Mouse (Mus musculus) heart, adult 11 months (tissue): Measurements from ENCODE around the gene Poln.

Experiments used
- DNase-seq: peaks from one replicate; pipeline ENCODE4 v3.0.0; 2022

The Poln gene

DNA sequence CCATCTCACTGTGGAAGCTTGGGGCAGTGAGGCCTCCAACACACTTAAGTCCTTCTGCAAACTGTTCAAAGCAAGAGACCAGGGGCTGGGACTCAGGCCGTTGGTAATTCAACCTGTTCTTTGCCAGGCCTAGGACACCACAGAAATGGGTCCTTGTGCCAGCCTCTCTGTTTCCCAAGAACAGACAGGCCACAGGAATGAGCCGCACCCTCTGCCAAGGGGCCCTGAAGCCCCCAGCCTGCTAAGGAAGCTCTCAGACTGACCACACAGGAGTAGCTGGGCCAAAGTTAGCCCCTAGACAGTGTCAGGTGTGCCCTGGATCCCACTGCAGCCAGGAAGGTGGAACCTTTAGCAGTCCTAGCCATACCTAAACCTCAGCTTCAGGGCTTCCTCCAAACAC lies 17.1 kb upstream of the Poln start:
- peak; percentile 94 for DNase-seq

DNA sequence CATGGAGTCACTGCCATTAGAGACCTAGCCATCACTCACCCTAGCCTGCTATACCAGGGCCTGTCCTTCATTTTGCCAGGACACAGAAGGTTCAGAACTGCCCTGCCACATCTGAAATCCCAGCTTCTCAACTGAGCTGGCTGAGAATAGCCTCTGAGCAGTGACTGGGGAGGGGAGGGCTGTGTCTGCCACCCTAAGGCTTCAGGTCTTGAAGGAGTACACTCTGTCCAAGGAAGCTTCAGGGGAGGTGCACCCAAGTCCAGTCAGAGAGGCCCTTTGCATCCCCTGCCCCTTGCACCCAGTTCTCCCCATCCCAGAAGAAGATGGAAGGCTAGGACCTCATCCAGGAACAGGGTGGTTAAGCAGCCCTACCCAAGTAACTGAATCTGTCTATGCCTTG lies 16.5 kb upstream of the Poln start:
- peak; percentile 92 for DNase-seq

- peak; percentile 90 for DNase-seq
Observed at GRCm38 (mm10) chr5:34185051-34185580, 15.9 kb upstream of the Poln start.

- DNase-seq = peak; percentile 90
Observed at GRCm38 (mm10) chr5:34183976-34184375, 14.7 kb upstream of the Poln start.

GRCm38 (mm10) chr5:34183156-34183880 lies 14.1 kb upstream of the Poln start:
- DNase-seq = peak; percentile 99

DNA sequence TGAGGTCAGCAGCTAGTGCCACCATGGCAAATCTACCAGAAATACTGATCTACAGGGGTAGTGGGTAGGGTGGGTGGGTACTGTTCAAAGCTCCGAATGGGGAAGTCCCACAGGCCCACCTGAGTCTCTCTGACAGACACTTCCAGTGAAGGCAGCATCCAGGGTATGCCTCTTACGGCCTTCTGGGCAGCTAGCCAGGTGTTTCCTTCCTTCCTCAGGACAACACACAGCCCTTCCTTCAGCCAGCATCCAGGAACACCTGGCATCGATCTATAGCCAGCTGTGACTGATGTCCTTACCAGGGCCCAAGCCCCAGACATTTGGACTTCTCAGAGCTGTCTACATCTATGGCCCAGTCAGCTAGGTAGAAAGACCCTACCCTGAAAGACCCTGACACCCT lies 13.2 kb upstream of the Poln start:
- DNase-seq = peak; percentile 98

GRCm38 (mm10) chr5:34177821-34178220 lies 8.6 kb upstream of the Poln start:
- DNase-seq = peak; percentile 84

DNA sequence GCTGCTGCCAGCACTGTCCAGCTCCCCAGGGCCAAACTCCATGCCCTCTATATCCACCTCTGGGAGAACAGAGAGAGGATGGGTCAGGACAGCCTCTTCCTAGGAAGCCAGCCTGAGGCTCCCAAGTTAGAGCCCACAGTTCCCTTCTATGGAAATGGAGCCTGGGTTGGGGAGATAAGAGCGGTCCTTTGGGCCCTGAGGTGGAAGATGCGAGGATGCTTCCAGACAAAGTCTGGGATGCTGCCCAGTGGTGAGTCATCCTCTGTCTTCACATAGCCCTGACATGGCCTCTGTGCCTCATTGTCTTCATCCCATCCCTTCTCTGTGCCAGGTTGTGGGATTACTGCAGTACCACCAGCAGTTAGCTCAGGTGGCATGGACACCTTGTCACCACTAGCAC lies 7.8 kb upstream of the Poln start:
- peak; percentile 86 for DNase-seq

DNA sequence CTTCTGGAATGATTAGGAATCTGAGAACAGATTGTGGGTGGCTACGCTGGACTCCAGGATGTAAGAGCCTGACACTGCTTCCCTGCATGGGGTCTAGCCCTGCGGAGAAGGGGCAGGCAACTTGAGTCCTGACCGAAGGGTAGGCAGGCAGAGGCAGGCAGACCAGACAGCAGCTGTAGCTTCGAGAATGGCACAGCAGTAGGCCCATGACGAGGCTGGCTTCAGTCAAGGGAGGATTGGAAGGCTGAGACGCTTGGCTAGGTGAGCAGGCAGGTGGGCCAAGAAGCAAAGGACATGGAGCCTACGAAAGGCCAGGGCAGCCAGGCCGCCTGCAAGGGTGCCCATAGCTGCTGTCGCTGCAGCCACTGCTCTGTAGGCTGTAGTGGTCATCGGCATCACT lies 7.4 kb upstream of the Poln start:
- DNase-seq = peak; percentile 84

- peak; percentile 87 for DNase-seq
Observed at GRCm38 (mm10) chr5:34175403-34175694, 6.1 kb upstream of the Poln start.

GRCm38 (mm10) chr5:34174550-34175402 lies 5.5 kb upstream of the Poln start:
- DNase-seq = peak; percentile 87

DNA sequence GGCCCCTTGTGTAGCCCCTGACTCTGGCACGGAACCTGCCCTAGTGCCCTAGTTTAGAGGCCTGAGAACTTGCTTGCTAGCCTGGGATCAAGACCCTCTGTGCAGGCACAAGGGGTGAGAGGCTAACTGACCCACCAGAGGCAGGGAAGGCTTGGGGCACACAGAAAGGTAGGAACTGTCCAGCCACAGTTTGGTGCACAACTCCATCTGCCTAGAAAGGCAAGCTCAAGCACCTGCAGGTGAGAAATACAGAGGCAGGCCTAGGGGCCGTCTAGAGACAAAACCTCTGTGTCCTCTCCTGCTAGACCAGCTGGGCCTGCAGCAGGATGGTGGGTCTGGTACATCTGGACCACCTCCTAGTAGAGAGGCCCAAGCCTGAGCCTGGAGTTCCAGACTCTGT lies 4.8 kb upstream of the Poln start:
- DNase-seq = peak; percentile 90

DNA sequence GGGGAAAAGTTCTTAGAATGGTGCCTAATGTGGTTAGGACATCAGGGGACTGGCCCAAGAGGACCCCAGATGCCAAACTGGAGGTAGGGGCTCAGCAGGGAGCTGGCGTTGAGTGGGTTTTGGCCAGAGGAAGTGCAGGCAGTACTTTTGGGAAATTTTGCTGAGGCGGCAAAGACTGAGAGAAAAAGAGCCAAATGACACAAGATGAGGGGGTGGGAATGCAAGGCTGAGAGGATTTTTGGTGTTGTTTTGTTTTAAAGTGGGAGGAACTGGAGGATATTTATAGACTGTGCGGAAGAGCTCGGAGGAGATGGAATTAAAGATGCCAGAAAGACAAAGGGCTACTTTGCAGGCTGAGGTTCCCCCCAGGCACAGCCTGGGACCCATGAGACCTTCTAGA lies 1.5 kb upstream of the Poln start:
- peak; percentile 97 for DNase-seq

GRCm38 (mm10) chr5:34169954-34170353 lies 706 bp upstream of the Poln start:
- no peak for DNase-seq

- DNase-seq = no peak
Observed at GRCm38 (mm10) chr5:34167857-34168256, 1.4 kb downstream of the Poln start.

GRCm38 (mm10) chr5:34165793-34166192 lies 3.5 kb downstream of the Poln start:
- DNase-seq = peak; percentile 68

DNA sequence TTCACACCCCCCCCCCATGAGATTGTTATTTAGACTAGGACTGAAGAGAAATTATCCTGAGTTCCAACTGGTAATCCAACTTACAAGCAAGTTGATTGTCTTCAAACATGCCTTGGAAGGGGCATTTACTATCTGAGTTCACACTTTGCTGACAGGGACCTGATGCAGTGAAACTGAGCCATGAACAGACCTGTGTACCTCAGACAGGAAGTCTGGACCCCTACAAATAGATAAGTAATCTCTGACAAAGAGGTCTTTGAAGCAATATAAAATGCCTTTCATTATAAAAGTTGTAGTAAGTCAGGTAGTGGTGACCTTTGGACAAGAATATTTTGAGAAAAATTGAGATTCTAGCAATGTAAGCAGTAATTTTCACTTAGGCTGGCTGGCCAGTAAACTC lies 20.8 kb downstream of the Poln start:
- DNase-seq = no peak

- no peak for DNase-seq
Observed at GRCm38 (mm10) chr5:34147554-34147953, 21.7 kb downstream of the Poln start.

GRCm38 (mm10) chr5:34139751-34140150 lies 29.5 kb downstream of the Poln start:
- DNase-seq = peak; percentile 83

GRCm38 (mm10) chr5:34132731-34133130 lies 36.5 kb downstream of the Poln start:
- no peak for DNase-seq

DNA sequence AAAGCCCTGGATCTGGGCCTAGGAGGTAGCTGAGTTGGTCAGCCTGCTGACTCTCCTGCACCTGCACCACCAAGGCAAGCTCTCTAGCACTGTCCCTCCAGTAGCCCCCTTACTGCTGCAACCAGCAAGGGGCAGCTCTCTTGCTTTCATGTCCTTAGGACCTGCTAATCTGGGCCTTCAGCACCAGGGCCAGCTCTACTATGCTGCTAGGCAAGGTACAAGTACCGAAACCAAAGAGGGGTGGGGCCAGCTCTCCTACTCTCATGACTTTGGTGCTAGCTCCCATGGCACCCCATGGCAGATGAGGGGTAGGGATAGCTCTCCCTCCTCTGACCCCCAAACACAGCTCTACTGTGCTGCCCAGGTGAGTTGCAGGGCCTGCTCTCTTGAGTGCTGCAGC lies 45.1 kb downstream of the Poln start:
- peak; percentile 79 for DNase-seq

GRCm38 (mm10) chr5:34119121-34119856 lies 50.0 kb downstream of the Poln start:
- peak; percentile 74 for DNase-seq

DNA sequence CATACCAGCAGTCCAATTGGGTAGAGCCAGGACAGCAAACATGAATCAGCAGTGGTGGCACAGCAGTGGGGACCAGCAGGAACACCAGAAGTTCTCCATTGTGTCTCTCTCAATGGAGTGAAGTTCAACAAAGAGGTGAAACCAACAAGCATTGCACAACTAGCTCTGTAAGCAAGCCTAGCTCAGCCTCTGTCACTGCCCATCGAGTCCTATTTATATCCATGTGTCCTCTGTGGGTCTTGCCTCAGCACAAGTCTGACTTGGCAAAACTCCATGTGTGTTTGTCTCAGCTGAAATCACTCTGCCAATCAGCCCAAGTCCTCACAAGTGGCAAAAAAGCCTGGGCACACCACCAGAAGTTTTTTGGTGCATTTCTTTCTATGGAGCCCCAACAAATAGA lies 63.6 kb downstream of the Poln start:
- DNase-seq = peak; percentile 91
